Comparison of ENCODE assay signal across 9 mouse cellular contexts in genomic region chr2:30758341-30759087, GRCm38 (mm10). TPM values are rescaled to one million over a fixed set of nuclear protein-coding genes. Genes with fewer than 3 reads are reported as not detected.
DNase-seq lines count a peak whose midpoint lies in the region; ATAC-seq lines count a peak whose summit lies in the region.
"Had no signal": no experiment of that assay in that cellular context is flagged by ENCODE, and none has a peak within 500 bp of the region (broad histone marks: within the 10 kb centered on the region; RNA-seq: fewer than 3 reads in every experiment).

No protein-coding gene starts in this region.

- H3K27me3 ChIP-seq in intestine, embryonic 15.5 days (replicated peaks): no peaks in the 10 kb centered on the region
- peaks cover 10% of the 10 kb centered on the region for H3K27me3 ChIP-seq in midbrain, embryonic 10.5 days (ENCODE audit: low read depth, poor library complexity, severe bottlenecking)
- H3K27me3 ChIP-seq in stomach, embryonic 14.5 days (ENCODE audit: control insufficient read depth, insufficient read depth, low read length): no peaks in the 10 kb centered on the region

- ATAC-seq in intestine, embryonic 15.5 days: peak; percentile 90
- peak; percentile 94 for ATAC-seq in stomach, embryonic 14.5 days (ENCODE audit: insufficient number of reproducible peaks, insufficient read depth, low FRiP score, low read depth)

- H3K4me3 ChIP-seq in intestine, embryonic 15.5 days (replicated peaks): no peak overlapping the region
- H3K4me3 ChIP-seq in midbrain, embryonic 10.5 days: peak overlapping the region; percentile 40
- H3K4me3 ChIP-seq in stomach, embryonic 14.5 days (ENCODE audit: low read depth, low read length): peak overlapping the region; percentile 7; the same call in 1 of the 2 replicates
- H3K4me3 ChIP-seq: erythroblast, embryonic 14.5 days had no signal

- no peaks in the 10 kb centered on the region for H3K36me3 ChIP-seq in intestine, embryonic 15.5 days
- H3K36me3 ChIP-seq in midbrain, embryonic 10.5 days: 0 out of 2 replicates have a peak, but pooled peaks cover 2% of the 10 kb centered on the region
- no peaks in the 10 kb centered on the region for H3K36me3 ChIP-seq in stomach, embryonic 14.5 days (ENCODE audit: control insufficient read depth, insufficient read depth, low read length)

- peak overlapping the region; percentile 45 for H3K4me2 ChIP-seq in intestine, embryonic 15.5 days (replicated peaks)
- H3K4me2 ChIP-seq in stomach, embryonic 14.5 days (replicated peaks; ENCODE audit: low read depth, low read length): peak overlapping the region; percentile 6

- H3K9me3 ChIP-seq in intestine, embryonic 15.5 days: no peaks in the 10 kb centered on the region
- H3K9me3 ChIP-seq in midbrain, embryonic 10.5 days (replicated peaks): peaks cover 10% of the 10 kb centered on the region; the same call in 1 of the 2 replicates
- H3K9me3 ChIP-seq in stomach, embryonic 14.5 days (ENCODE audit: control insufficient read depth, low read depth, low read length): peaks cover 6% of the 10 kb centered on the region; the same call in 1 of the 2 replicates

- peaks cover 29% of the 10 kb centered on the region for H3K4me1 ChIP-seq in intestine, embryonic 15.5 days (replicated peaks)
- peaks cover 59% of the 10 kb centered on the region for H3K4me1 ChIP-seq in midbrain, embryonic 10.5 days
- H3K4me1 ChIP-seq in stomach, embryonic 14.5 days (ENCODE audit: control insufficient read depth, insufficient read depth, low read length): peaks cover 34% of the 10 kb centered on the region

- WGBS in intestine, embryonic 15.5 days: 4% methylated on average over 17 of the region's 17 CpGs
- 1% methylated on average over 17 of the region's 17 CpGs for WGBS in midbrain, embryonic 10.5 days
- 3% methylated on average over 17 of the region's 17 CpGs for WGBS in stomach, embryonic 14.5 days

- peak; percentile 89 for DNase-seq in WW6 (ENCODE audit: low read depth, low spot score)
- DNase-seq in embryo, embryonic 11 days: peak; percentile 96
- DNase-seq in gastrocnemius, postnatal 36 days: peak; percentile 90
- DNase-seq in left cerebral cortex, postnatal 4 days: peak; percentile 84
- peak; percentile 90 for DNase-seq in midbrain, embryonic 10.5 days (ENCODE audit: low spot score)
- no peak for DNase-seq in T-cell, adult 2 months (ENCODE audit: low spot score)

- H3K9ac ChIP-seq in intestine, embryonic 15.5 days: no peak overlapping the region; the same call in 1 of the 2 replicates
- no peak overlapping the region for H3K9ac ChIP-seq in stomach, embryonic 14.5 days (replicated peaks; ENCODE audit: low read depth, low read length)

- intact Hi-C loops in gastrocnemius, postnatal 36 days (cut with DNase I): no loop called here
- intact Hi-C loops in left cerebral cortex, postnatal 4 days (cut with DNase I): no loop called here

- peak overlapping the region; percentile 84 for H3K27ac ChIP-seq in intestine, embryonic 15.5 days
- H3K27ac ChIP-seq in midbrain, embryonic 10.5 days (replicated peaks): peak overlapping the region; percentile 92
- peak overlapping the region; percentile 93 for H3K27ac ChIP-seq in stomach, embryonic 14.5 days (ENCODE audit: low read length)

RNA-seq across cellular contexts. Expression of gene 1700001O22Rik, which starts 44.9 kb away (rescaled TPM):
- total RNA-seq in gastrocnemius, postnatal 36 days (2021): 1 to 10 TPM; 1.3 to 5.3 TPM
- 1.1 and 1.8 TPM in 2 replicates for polyA plus RNA-seq in intestine, embryonic 15.5 days (2015; fragmentation: Nextera tagmentation; extraction: Ambion mirVana)
- 1 to 10 TPM; 2.1 to 2.5 TPM for total RNA-seq in left cerebral cortex, postnatal 4 days (2021)
- 3.5 and 4.0 TPM in 2 replicates for polyA plus RNA-seq in midbrain, embryonic 10.5 days (2016; fragmentation: Nextera tagmentation; extraction: Ambion mirVana)
- polyA plus RNA-seq in stomach, embryonic 14.5 days (2014; fragmentation: Nextera tagmentation; extraction: Ambion mirVana): 2.5 and 3.3 TPM in 2 replicates
- polyA plus RNA-seq: erythroblast, embryonic 14.5 days had no signal

RNA-seq across cellular contexts. Expression of gene Ntmt1, which starts 49.1 kb away (rescaled TPM):
- 10 to 100 TPM; 13.0 to 15.9 TPM for total RNA-seq in gastrocnemius, postnatal 36 days (2021)
- 84.5 and 85.4 TPM in 2 replicates for polyA plus RNA-seq in intestine, embryonic 15.5 days (2015; fragmentation: Nextera tagmentation; extraction: Ambion mirVana)
- 10 to 100 TPM; 55.6 to 58.9 TPM for total RNA-seq in left cerebral cortex, postnatal 4 days (2021)
- 126 and 127 TPM in 2 replicates for polyA plus RNA-seq in midbrain, embryonic 10.5 days (2016; fragmentation: Nextera tagmentation; extraction: Ambion mirVana)
- polyA plus RNA-seq in stomach, embryonic 14.5 days (2014; fragmentation: Nextera tagmentation; extraction: Ambion mirVana): 99.1 and 101 TPM in 2 replicates
